Mouse (Mus musculus) myocyte (in vitro differentiated cells): ENCODE data around the gene Zbtb8b. TPM values are rescaled to one million over a fixed set of nuclear protein-coding genes. Genes with fewer than 3 reads are reported as not detected.
A peak's percentile ranks its signal among the peaks of the same experiment; 100 is the strongest.
"Not testable (repeated sequence)": the region's sequence is repeated elsewhere in the genome, so short reads cannot be mapped to it uniquely, and the experiment has no call there.

Source experiments
- H3K27me3 ChIP-seq: one replicate; pipeline ENCODE4 v1.6.1; 2011; ENCODE audit not compliant: control insufficient read depth, insufficient read depth, insufficient read length
- H3K36me3 ChIP-seq: one replicate; pipeline ENCODE4 v1.6.1; 2011; ENCODE audit not compliant: control insufficient read depth, insufficient read depth
- H3K4me2 ChIP-seq: one replicate; pipeline ENCODE4 v1.6.1; 2011; ENCODE audit warnings: low read depth, control low read depth
- H3K4me3 ChIP-seq: one replicate; pipeline ENCODE4 v1.5.1; 2011; ENCODE audit warnings: mild to moderate bottlenecking, control low read depth, moderate library complexity
- H3K79me2 ChIP-seq: one replicate; pipeline ENCODE4 v1.6.1; 2011; ENCODE audit not compliant: control insufficient read depth, insufficient read depth
- H3ac ChIP-seq: one replicate; pipeline ENCODE4 v1.6.1; 2011; ENCODE audit not compliant: control insufficient read depth, insufficient read length
- CEBPB ChIP-seq: IDR thresholded peaks from 2 replicates; pipeline ENCODE4 v1.6.1; 2011; ENCODE audit warnings: mild to moderate bottlenecking, moderate library complexity; ENCODE audit not compliant: poor library complexity, insufficient read depth, severe bottlenecking
- E2F4 ChIP-seq: IDR thresholded peaks from one replicate; pipeline ENCODE4 v1.6.1; 2011; ENCODE audit warnings: mild to moderate bottlenecking, control low read depth, moderate library complexity; ENCODE audit not compliant: insufficient read depth
- MAX ChIP-seq: IDR thresholded peaks from one replicate; pipeline ENCODE4 v1.6.1; 2011; ENCODE audit warnings: low read depth, mild to moderate bottlenecking, control low read depth
- MYOD1 ChIP-seq, 3 experiments: IDR thresholded peaks; one replicate each; pipeline ENCODE4 v1.6.1; 2011; ENCODE audit warnings: control low read depth in 2 of 3, low read depth in 2 of 3, mild to moderate bottlenecking in 2 of 3, moderate library complexity in 1 of 3; ENCODE audit not compliant: insufficient read length in 2 of 3, control insufficient read depth in 1 of 3
- MYOG ChIP-seq, 3 experiments: IDR thresholded peaks; one replicate each; pipeline ENCODE4 v1.6.1; 2011; ENCODE audit warnings: control low read depth in 2 of 3, low read depth in 2 of 3, mild to moderate bottlenecking in 2 of 3; ENCODE audit not compliant: insufficient read length in 2 of 3, control insufficient read depth in 1 of 3, insufficient read depth in 1 of 3
- POLR2A ChIP-seq: IDR thresholded peaks from one replicate; pipeline ENCODE4 v1.6.1; 2011; ENCODE audit warnings: low read depth, mild to moderate bottlenecking, control low read depth, moderate library complexity; ENCODE audit not compliant: insufficient read length
- POLR2AphosphoS2 ChIP-seq: IDR thresholded peaks from one replicate; pipeline ENCODE4 v1.6.1; 2011; ENCODE audit warnings: low read depth, control low read depth; ENCODE audit not compliant: insufficient read length
- REST ChIP-seq: IDR thresholded peaks from one replicate; pipeline ENCODE4 v1.6.1; 2011; ENCODE audit warnings: mild to moderate bottlenecking, control low read depth, moderate library complexity; ENCODE audit not compliant: insufficient read depth, insufficient read length
- SRF ChIP-seq: IDR thresholded peaks from one replicate; pipeline ENCODE4 v1.6.1; 2011; ENCODE audit warnings: low read depth; ENCODE audit not compliant: control insufficient read depth, insufficient read length
- TCF12 ChIP-seq: IDR thresholded peaks from one replicate; pipeline ENCODE4 v1.6.1; 2011; ENCODE audit warnings: mild to moderate bottlenecking, control low read depth; ENCODE audit not compliant: poor library complexity, insufficient read depth, severe bottlenecking
- TCF3 ChIP-seq: IDR thresholded peaks from one replicate; pipeline ENCODE4 v1.6.1; 2011; ENCODE audit warnings: low read depth, control low read depth; ENCODE audit not compliant: insufficient read length
- USF1 ChIP-seq: IDR thresholded peaks from one replicate; pipeline ENCODE4 v1.6.1; 2011; ENCODE audit warnings: low read depth, mild to moderate bottlenecking, control low read depth, moderate library complexity
- polyA plus RNA-seq: library from polyadenylated mRNA; unstranded; fragments of >200 nt; fragmentation: generic; extraction: Trizol; gene quantifications from one replicate; pipeline ENCODE4 v1.2.1, GENCODE M21; 2012; ENCODE audit warnings: missing spikeins

Zbtb8b gene
- polyA plus RNA-seq, 1 experiment, result 0.04 TPM

DNA sequence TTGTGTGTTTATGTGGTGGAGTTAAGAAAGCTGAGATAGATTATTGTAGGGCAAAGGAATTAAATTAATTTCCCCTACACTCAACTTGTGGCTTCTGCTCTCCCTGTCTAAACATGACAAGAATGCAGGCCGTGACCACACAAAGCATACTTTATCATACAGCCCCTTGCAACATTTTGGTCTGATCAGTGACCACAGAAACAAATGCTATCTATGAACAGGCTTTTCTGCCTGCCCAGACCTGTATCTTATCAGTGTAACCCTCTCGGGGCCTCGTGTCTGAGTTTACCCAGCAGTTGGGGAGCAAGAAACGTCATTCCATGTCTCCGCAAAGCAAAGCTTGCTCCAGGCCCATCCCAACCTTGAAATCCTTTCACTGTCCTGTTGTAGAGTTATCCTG, 24.2 kb downstream of the Zbtb8b start:
- no peaks in the 10 kb centered on the region for H3K79me2 ChIP-seq
- no peak overlapping the region for H3K4me3 ChIP-seq
- H3K36me3 ChIP-seq, result no peaks in the 10 kb centered on the region

DNA sequence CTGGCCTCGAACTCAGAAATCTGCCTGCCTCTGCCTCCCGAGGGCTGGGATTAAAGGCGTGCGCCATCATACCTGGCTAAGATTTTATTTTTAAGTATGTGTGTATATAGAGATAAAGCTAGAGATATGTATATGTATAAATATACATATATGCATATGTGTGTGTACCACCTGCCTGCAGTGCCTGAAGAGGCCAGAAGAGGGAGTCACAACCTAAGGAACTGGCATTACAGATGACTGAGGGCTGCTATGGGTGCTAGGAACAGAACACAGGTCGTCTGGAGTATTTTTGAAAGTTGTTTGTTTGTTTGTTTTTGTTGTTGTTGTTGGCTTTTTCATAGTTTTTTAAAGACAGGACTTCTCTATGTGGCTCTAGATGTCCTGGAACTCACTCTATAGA, 24.8 kb downstream of the Zbtb8b start:
- Histone ChIP-seq H3K4me2 (no peak overlapping the region), H3ac (no peak overlapping the region), H3K4me3 (no peak overlapping the region), H3K27me3 (no peaks in the 10 kb centered on the region), H3K36me3 (no peaks in the 10 kb centered on the region), H3K79me2 (no peaks in the 10 kb centered on the region)
- TF ChIP-seq E2F4 (no peak), CEBPB (no peak)

More for the DNA sequence above, 24.2 kb downstream of the Zbtb8b start:
- H3K4me2 ChIP-seq, result peak overlapping the region; percentile 49
- TF ChIP-seq MYOD1 (IDR thresholded peaks at IDR 0.05; ENCODE audit: control insufficient read depth in 1 of 3, insufficient read length in 2 of 3, low read depth in 2 of 3) (peak in 1 of 3 experiments; percentile 21), CEBPB (peak; percentile 85), REST (no peak)
- H3ac ChIP-seq, result no peak overlapping the region
- no peaks in the 10 kb centered on the region for H3K27me3 ChIP-seq

DNA sequence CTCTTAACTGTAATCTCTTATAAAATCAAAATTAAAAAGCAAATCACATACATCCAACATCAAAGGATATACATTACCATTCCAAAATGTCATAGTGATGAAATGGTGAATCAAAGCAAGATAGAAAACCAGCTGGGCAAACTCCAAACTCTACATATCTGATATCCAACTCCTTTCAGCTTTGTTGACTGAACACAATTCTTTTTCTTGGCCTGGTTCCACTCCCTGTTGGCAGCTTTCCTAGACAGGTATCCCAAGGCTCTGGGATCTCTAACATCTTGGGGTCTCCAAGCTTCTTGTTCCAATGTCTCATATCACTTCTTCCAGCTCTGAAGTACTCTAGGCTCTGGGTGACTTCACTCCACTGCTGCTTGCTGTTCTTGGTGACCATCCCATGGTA, 29.7 kb downstream of the Zbtb8b start:
- no peaks in the 10 kb centered on the region for H3K79me2 ChIP-seq
- TF ChIP-seq MAX (no peak), POLR2AphosphoS2 (no peak), MYOD1 (IDR thresholded peaks at IDR 0.05; ENCODE audit: control insufficient read depth in 1 of 3, insufficient read length in 2 of 3, low read depth in 2 of 3) (no peak), TCF3 (no peak), POLR2A (no peak), CEBPB (no peak), TCF12 (no peak)
- no peak overlapping the region for H3K4me3 ChIP-seq
- H3K27me3 ChIP-seq, result no peaks in the 10 kb centered on the region
- H3K4me2 ChIP-seq, result no peak overlapping the region
- no peak overlapping the region for H3ac ChIP-seq
- H3K36me3 ChIP-seq, result no peaks in the 10 kb centered on the region

DNA sequence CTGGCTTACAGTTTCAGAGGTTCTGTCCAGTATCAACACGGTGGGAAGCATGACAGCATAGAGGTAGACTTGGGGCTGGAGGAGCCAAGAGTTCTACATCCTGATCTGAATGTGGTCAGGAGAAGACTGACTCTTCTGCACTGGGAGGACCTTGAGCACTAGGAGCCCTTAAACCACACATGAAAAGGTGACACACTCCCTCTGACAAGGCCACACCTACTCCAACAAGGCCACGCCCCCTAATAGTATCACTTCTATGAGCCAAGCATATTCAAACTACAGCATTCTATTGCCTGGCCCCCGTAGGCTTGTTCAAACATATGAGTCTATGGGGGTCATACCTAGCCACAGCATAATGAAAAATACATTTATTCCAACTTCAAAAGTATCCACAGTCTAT, 30.1 kb downstream of the Zbtb8b start:
- H3K36me3 ChIP-seq, H3K27me3 ChIP-seq, H3K4me2 ChIP-seq: not testable (repeated sequence)

DNA sequence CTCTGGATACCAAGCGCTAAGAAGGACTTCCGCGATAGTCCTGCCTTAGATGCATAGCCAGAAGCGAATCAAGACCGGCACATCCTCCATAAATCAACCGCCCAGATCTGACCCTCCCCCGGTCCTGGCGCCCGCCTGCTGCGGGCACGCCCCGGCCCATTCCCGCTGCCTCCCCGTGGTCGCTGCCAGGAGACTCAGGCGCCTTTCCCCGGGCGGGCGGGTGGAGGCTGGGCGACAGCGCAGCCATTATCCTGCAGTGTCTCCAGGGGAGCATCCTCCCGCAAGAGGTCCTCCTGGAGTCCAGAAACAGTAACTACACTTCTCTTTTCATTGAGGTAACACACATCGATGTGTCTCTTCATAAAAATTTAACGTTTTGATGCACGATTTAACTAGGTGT, 34.2 kb downstream of the Zbtb8b start:
- peak overlapping the region; percentile 47 for H3K4me2 ChIP-seq
- H3K36me3 ChIP-seq, result no peaks in the 10 kb centered on the region
- no peak overlapping the region for H3ac ChIP-seq
- TF ChIP-seq SRF, result no peak
- no peak for TF ChIP-seq USF1
- no peak for TF ChIP-seq POLR2A
- no peak for TF ChIP-seq TCF3
- no peak for TF ChIP-seq MYOD1 (IDR thresholded peaks at IDR 0.05; ENCODE audit: control insufficient read depth in 1 of 3, insufficient read length in 2 of 3, low read depth in 2 of 3)
- TF ChIP-seq REST, result no peak
- TF ChIP-seq POLR2AphosphoS2, result no peak
- TF ChIP-seq MAX, result no peak
- TF ChIP-seq MYOG (IDR thresholded peaks at IDR 0.05; ENCODE audit: control insufficient read depth in 1 of 3, insufficient read depth in 1 of 3, insufficient read length in 2 of 3, low read depth in 2 of 3), result no peak
- TF ChIP-seq TCF12, result no peak
- no peak for TF ChIP-seq E2F4
- no peak for TF ChIP-seq CEBPB
- H3K27me3 ChIP-seq, result no peaks in the 10 kb centered on the region
- H3K4me3 ChIP-seq, result no peak overlapping the region
- H3K79me2 ChIP-seq, result no peaks in the 10 kb centered on the region

More for the DNA sequence above, 30.1 kb downstream of the Zbtb8b start:
- H3K4me3 ChIP-seq, H3K79me2 ChIP-seq, H3ac ChIP-seq: not testable (repeated sequence)

DNA sequence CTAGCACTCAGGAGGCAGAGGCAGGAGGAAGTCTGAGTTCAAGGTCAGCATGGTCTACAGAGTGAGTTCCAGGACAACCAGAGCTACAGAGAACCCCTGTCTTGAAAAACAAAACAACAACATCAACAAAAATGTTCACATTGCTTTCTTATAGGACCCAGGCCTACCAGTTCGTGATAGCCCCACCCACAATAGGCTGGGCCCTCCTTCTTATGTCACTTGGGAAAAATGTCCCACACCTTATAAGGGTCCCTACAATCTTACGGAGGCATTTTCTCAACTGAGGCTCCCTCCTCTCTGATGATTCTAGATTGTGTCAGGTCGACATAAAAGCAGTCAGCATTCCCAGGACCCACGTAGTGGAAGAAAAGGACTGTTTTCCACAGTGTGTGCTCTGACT, 40.8 kb downstream of the Zbtb8b start:
- Histone ChIP-seq H3ac (no peak overlapping the region), H3K36me3 (no peaks in the 10 kb centered on the region), H3K4me3 (no peak overlapping the region), H3K79me2 (no peaks in the 10 kb centered on the region), H3K4me2 (no peak overlapping the region), H3K27me3 (no peaks in the 10 kb centered on the region)
- TF ChIP-seq MYOG (IDR thresholded peaks at IDR 0.05; ENCODE audit: control insufficient read depth in 1 of 3, insufficient read depth in 1 of 3, insufficient read length in 2 of 3, low read depth in 2 of 3), result no peak
- TF ChIP-seq MAX, result no peak
- TF ChIP-seq E2F4, result no peak
- no peak for TF ChIP-seq POLR2AphosphoS2
- TF ChIP-seq TCF3, result no peak
- no peak for TF ChIP-seq POLR2A
- TF ChIP-seq CEBPB, result no peak
- no peak for TF ChIP-seq SRF
- TF ChIP-seq REST, result no peak
- no peak for TF ChIP-seq TCF12
- TF ChIP-seq MYOD1 (IDR thresholded peaks at IDR 0.05; ENCODE audit: control insufficient read depth in 1 of 3, insufficient read length in 2 of 3, low read depth in 2 of 3), result no peak
- TF ChIP-seq USF1, result no peak
